Mouse (Mus musculus) lung, embryonic 16.5 days (tissue): ENCODE data around the gene Mindy4b-ps. TPM values are rescaled to one million over a fixed set of nuclear protein-coding genes. Genes with fewer than 3 reads are reported as not detected.

Source experiments
- ATAC-seq: fragments of 200-750 bp; cut with Nextera tagmentation; 2 replicates; pipeline ENCODE4 v1.8.0; 2017; ENCODE audit warnings: low read depth, mild to moderate bottlenecking, moderate library complexity
- H3K27ac ChIP-seq: fragments of 300-500 bp; sonication (generic); 2 replicates; pipeline ENCODE4 v1.5.1; 2014; ENCODE audit warnings: mild to moderate bottlenecking, control low read depth, low read length
- H3K27me3 ChIP-seq: fragments of 300-500 bp; sonication (generic); 2 replicates; pipeline ENCODE4 v1.6.1; 2014; ENCODE audit warnings: low read depth, low read length, mixed read lengths; ENCODE audit not compliant: control insufficient read depth, insufficient read depth
- H3K36me3 ChIP-seq: fragments of 300-500 bp; sonication (generic); 2 replicates; pipeline ENCODE4 v1.6.1; 2014; ENCODE audit warnings: low read length; ENCODE audit not compliant: control insufficient read depth, insufficient read depth
- H3K4me1 ChIP-seq: fragments of 300-500 bp; sonication (generic); replicated peaks from 2 replicates; pipeline ENCODE4 v1.6.1; 2014; ENCODE audit warnings: low read length, mixed read lengths; ENCODE audit not compliant: control insufficient read depth, insufficient read depth
- H3K4me2 ChIP-seq: fragments of 300-500 bp; sonication (generic); 2 replicates; pipeline ENCODE4 v1.6.1; 2014; ENCODE audit warnings: low read depth, low read length, control low read depth
- H3K4me3 ChIP-seq: fragments of 300-500 bp; sonication (generic); 2 replicates; pipeline ENCODE4 v1.5.1; 2014; ENCODE audit warnings: mild to moderate bottlenecking, low read length, control low read depth
- H3K9ac ChIP-seq: fragments of 300-500 bp; sonication (generic); 2 replicates; pipeline ENCODE4 v1.6.1; 2014; ENCODE audit warnings: low read length, control low read depth
- H3K9me3 ChIP-seq: fragments of 300-500 bp; sonication (generic); 2 replicates; pipeline ENCODE4 v1.6.1; 2016; ENCODE audit warnings: low read length; ENCODE audit not compliant: control insufficient read depth
- WGBS: fragments of 180-500 bp; shearing (Covaris S2); extraction: QIAGEN DNeasy Blood & Tissue Kit; methylation state at CpG from one replicate; pipeline ENCODE4 v1.1.7; 2014; 5-methylcytosine and 5-hydroxymethylcytosine counted together
- polyA plus RNA-seq: library from polyadenylated mRNA; unstranded; fragments of >200 nt; fragmentation: Nextera tagmentation; extraction: Ambion mirVana; gene quantifications from 2 replicates; pipeline ENCODE4 v1.2.1, GENCODE M21; 2015

Gene Mindy4b-ps
- polyA plus RNA-seq, 1 experiment from 2014 or later: not detected

GRCm38 (mm10) chr3:58828366-58829153 is 6.4 kb upstream of the Mindy4b-ps start:
- WGBS: 78% methylated on average over 14 of the region's 14 CpGs
- Histone ChIP-seq H3K9ac (no peak overlapping the region), H3K9me3 (no peaks in the 10 kb centered on the region), H3K4me2 (no peak overlapping the region), H3K27ac (no peak overlapping the region), H3K4me3 (no peak overlapping the region), H3K27me3 (no peaks in the 10 kb centered on the region), H3K36me3 (no peaks in the 10 kb centered on the region), H3K4me1 (no peaks in the 10 kb centered on the region)
- ATAC-seq: no peak

- Histone ChIP-seq H3K36me3 (no peaks in the 10 kb centered on the region), H3K27me3 (no peaks in the 10 kb centered on the region)
These were observed 4.2 kb upstream of the Mindy4b-ps start for GRCm38 (mm10) chr3:58826266-58826665.

GRCm38 (mm10) chr3:58817337-58817736 is 4.8 kb downstream of the Mindy4b-ps start:
- ATAC-seq: no peak
- WGBS: 51% methylated on average over 6 of the region's 6 CpGs
- Histone ChIP-seq H3K9ac (no peak overlapping the region), H3K27me3 (no peaks in the 10 kb centered on the region), H3K36me3 (no peaks in the 10 kb centered on the region), H3K4me1 (no peaks in the 10 kb centered on the region), H3K9me3 (no peaks in the 10 kb centered on the region), H3K4me3 (no peak overlapping the region), H3K27ac (no peak overlapping the region), H3K4me2 (no peak overlapping the region)

More at GRCm38 (mm10) chr3:58826266-58826665, 4.2 kb upstream of the Mindy4b-ps start:
- 54% methylated on average over 4 of the region's 4 CpGs for WGBS
- no peaks in the 10 kb centered on the region for H3K4me1 ChIP-seq
- H3K9ac ChIP-seq: no peak overlapping the region
- H3K27ac ChIP-seq: no peak overlapping the region
- H3K4me3 ChIP-seq: no peak overlapping the region
- no peak overlapping the region for H3K4me2 ChIP-seq
- no peak for ATAC-seq
- no peaks in the 10 kb centered on the region for H3K9me3 ChIP-seq

- Histone ChIP-seq H3K36me3 (no peaks in the 10 kb centered on the region), H3K9me3 (no peaks in the 10 kb centered on the region), H3K9ac (no peak overlapping the region), H3K4me3 (no peak overlapping the region), H3K27me3 (no peaks in the 10 kb centered on the region), H3K27ac (no peak overlapping the region), H3K4me1 (no peaks in the 10 kb centered on the region), H3K4me2 (no peak overlapping the region)
- WGBS: 87% methylated on average over 3 of the region's 3 CpGs
- no peak for ATAC-seq
These were observed 7.9 kb downstream of the Mindy4b-ps start for GRCm38 (mm10) chr3:58814191-58814590.

GRCm38 (mm10) chr3:58810353-58810752 is 11.8 kb downstream of the Mindy4b-ps start:
- H3K4me3 ChIP-seq: no peak overlapping the region
- no peak overlapping the region for H3K27ac ChIP-seq
- WGBS: 20% methylated on average over 11 of the region's 11 CpGs
- no peak overlapping the region for H3K9ac ChIP-seq
- H3K4me2 ChIP-seq: no peak overlapping the region
- H3K4me1 ChIP-seq: no peaks in the 10 kb centered on the region
- H3K27me3 ChIP-seq: no peaks in the 10 kb centered on the region
- no peaks in the 10 kb centered on the region for H3K9me3 ChIP-seq
- no peak for ATAC-seq
- H3K36me3 ChIP-seq: no peaks in the 10 kb centered on the region

- Histone ChIP-seq H3K36me3 (no peaks in the 10 kb centered on the region), H3K27me3 (no peaks in the 10 kb centered on the region), H3K9me3 (no peaks in the 10 kb centered on the region), H3K9ac (no peak overlapping the region), H3K4me2 (no peak overlapping the region), H3K27ac (no peak overlapping the region), H3K4me1 (no peaks in the 10 kb centered on the region), H3K4me3 (no peak overlapping the region)
- WGBS: 50% methylated on average over 12 of the region's 12 CpGs
- no peak for ATAC-seq
These were observed 12.8 kb downstream of the Mindy4b-ps start for GRCm38 (mm10) chr3:58809111-58809915.

GRCm38 (mm10) chr3:58808636-58809035 is 13.5 kb downstream of the Mindy4b-ps start:
- H3K4me2 ChIP-seq: no peak overlapping the region
- no peak overlapping the region for H3K9ac ChIP-seq
- no peaks in the 10 kb centered on the region for H3K4me1 ChIP-seq
- no peaks in the 10 kb centered on the region for H3K9me3 ChIP-seq
- ATAC-seq: no peak
- no peaks in the 10 kb centered on the region for H3K36me3 ChIP-seq
- no peak overlapping the region for H3K4me3 ChIP-seq
- 84% methylated on average over 5 of the region's 5 CpGs for WGBS
- no peak overlapping the region for H3K27ac ChIP-seq
- H3K27me3 ChIP-seq: no peaks in the 10 kb centered on the region

- ATAC-seq: no peak
- 62% methylated on average over 6 of the region's 6 CpGs for WGBS
These were observed 17.4 kb downstream of the Mindy4b-ps start for GRCm38 (mm10) chr3:58804745-58805144.

GRCm38 (mm10) chr3:58798676-58799075 is 23.4 kb downstream of the Mindy4b-ps start:
- ATAC-seq: no peak
- no peak overlapping the region for H3K4me2 ChIP-seq
- WGBS: 66% methylated on average over 4 of the region's 4 CpGs
- H3K4me3 ChIP-seq: no peak overlapping the region
- H3K27me3 ChIP-seq: no peaks in the 10 kb centered on the region
- no peak overlapping the region for H3K27ac ChIP-seq
- no peaks in the 10 kb centered on the region for H3K4me1 ChIP-seq
- no peaks in the 10 kb centered on the region for H3K9me3 ChIP-seq
- no peak overlapping the region for H3K9ac ChIP-seq
- no peaks in the 10 kb centered on the region for H3K36me3 ChIP-seq

More at GRCm38 (mm10) chr3:58804745-58805144, 17.4 kb downstream of the Mindy4b-ps start:
- no peaks in the 10 kb centered on the region for H3K4me1 ChIP-seq
- no peaks in the 10 kb centered on the region for H3K27me3 ChIP-seq
- H3K27ac ChIP-seq: no peak overlapping the region
- H3K9me3 ChIP-seq: no peaks in the 10 kb centered on the region
- H3K4me3 ChIP-seq: no peak overlapping the region
- H3K4me2 ChIP-seq: no peak overlapping the region
- H3K9ac ChIP-seq: no peak overlapping the region
- no peaks in the 10 kb centered on the region for H3K36me3 ChIP-seq
